Mouse (Mus musculus) spleen, adult 2 months (tissue): ENCODE measurements around the gene Slc25a35.

Source experiments
- CTCF ChIP-seq: fragments of 200-500 bp; IDR thresholded peaks from 2 replicates; pipeline ENCODE4 v1.5.1; 2011; ENCODE audit warnings: mild to moderate bottlenecking, inconsistent platforms; ENCODE audit not compliant: insufficient read depth, insufficient read length, insufficient replicate concordance; ENCODE audit errors: extremely low read depth
- POLR2A ChIP-seq: fragments of 200-500 bp; IDR thresholded peaks from 2 replicates; pipeline ENCODE4 v1.6.1; 2011; ENCODE audit warnings: low read depth, low read length, inconsistent platforms

- TF ChIP-seq POLR2A (no peak), CTCF (no peak)
These were observed 1.4 kb upstream of the Slc25a35 start for GRCm38 (mm10) chr11:68966554-68966953.
